Mouse (Mus musculus) heart, postnatal 25 days (tissue): ENCODE measurements around the gene Actrt2. TPM values are rescaled to one million over a fixed set of nuclear protein-coding genes. Genes with fewer than 3 reads are reported as not detected.

ENCODE experiments used
- DNase-seq: peaks from one replicate; pipeline ENCODE4 v3.0.0; 2022; ENCODE audit warnings: low spot score
- intact Hi-C: fragments of 180-260 bp; cut with DNase I; formaldehyde crosslinking; loops from one replicate; pipeline ENCODE4 v1.15.1; 2025
- total RNA-seq, 2 experiments: library from RNA; stranded (reverse); gene quantifications; 2 replicates each; pipeline ENCODE4 v1.2.3; 2021

The Actrt2 gene
- total RNA-seq, 2 experiments from 2014 or later = not detected

GRCm38 (mm10) chr4:154623241-154623640 is 44.4 kb downstream of the Actrt2 start:
- DNase-seq = no peak
- intact Hi-C loops = no loop called here

- no peak for DNase-seq
- intact Hi-C loops = no loop called here
Measured at GRCm38 (mm10) chr4:154622521-154622920, 45.1 kb downstream of the Actrt2 start.

Other genes starting within 250 kb of the Actrt2 start
- gene Prdm16, start 31.0 kb downstream of the Actrt2 start, total RNA-seq = 10 to 100 TPM; 12.9 to 13.4 TPM
- under 1 TPM in 1 of 2 experiments, not detected in 1; 0.17 TPM for gene Ttc34, start 169.6 kb upstream of the Actrt2 start, total RNA-seq
- under 1 TPM; 0.20 to 0.39 TPM for gene Mmel1, start 201.7 kb upstream of the Actrt2 start, total RNA-seq
- 10 to 100 TPM; 74.4 to 76.2 TPM for gene Fam213b, start 231.3 kb upstream of the Actrt2 start, total RNA-seq